Mouse (Mus musculus) T-helper 1 cell (primary cell): ENCODE data around the gene P4ha1.
"Not testable (repeated sequence)": the region's sequence is repeated elsewhere in the genome, so short reads cannot be mapped to it uniquely, and the experiment has no call there.

Experiments used
- in situ Hi-C: fragments of 300-600 bp; cut with MboI, MseI; formaldehyde crosslinking; loops from one replicate; pipeline ENCODE4 v1.15.1; 2025; ENCODE audit warnings: high pct_unique_total_duplicates

Gene P4ha1

DNA sequence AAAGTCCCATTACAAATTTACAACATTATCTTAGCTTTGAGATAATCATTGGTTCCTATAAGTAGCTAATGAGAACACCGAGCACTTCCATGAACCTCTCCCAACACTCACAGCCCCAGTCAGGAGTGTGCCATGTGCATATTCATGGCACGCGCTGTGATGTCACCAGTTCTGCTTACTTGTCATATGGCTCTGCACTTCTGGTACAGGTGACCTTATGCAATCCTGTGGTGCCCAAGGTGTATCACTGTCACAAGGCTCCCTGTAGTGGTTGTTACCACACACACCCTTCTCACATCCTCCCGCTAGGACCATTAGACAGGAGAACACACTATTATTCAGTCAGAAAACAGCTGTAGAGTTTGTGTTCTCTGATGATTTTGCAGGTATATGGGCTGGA is 43.6 kb downstream of the P4ha1 start:
- in situ Hi-C loops = no loop called here

DNA sequence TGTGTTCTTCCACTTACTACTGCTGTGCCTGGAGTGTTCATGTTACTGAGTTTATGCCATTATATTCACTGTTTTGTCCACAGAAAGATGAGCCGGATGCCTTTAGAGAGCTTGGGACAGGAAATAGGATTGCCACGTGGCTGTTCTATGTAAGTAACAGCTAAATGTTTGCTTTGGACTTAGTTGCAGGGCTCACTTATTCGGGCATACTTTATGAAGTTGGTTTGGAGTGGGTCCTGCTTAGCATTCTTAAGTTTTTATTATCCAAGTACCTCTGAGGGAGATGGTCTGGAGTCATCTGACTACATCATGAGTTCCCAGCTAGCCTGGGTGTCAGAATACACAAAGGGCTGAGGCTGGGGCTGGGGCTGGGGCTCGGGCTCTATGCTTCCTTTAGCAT is 44.1 kb downstream of the P4ha1 start:
- in situ Hi-C loops = no loop called here

DNA sequence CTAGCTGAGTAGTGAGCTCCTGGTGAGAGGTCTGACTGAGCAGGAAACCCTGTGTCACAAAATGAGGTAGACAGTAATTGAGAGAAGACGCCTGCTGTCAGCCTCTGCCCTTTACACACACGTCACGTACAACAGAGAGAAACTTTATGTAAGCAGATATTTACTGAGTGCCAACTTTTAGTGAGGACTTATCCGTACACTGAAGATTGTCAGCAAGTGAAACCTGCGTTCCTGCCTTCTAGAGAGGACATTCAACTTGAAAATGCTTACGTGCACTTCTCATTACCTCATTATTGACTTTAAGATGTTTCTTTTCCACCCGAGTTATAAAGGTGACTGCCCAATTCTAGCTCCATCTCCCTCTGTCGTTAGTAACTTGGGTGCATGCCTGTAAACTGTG is 45.6 kb downstream of the P4ha1 start:
- in situ Hi-C loops = no loop called here

DNA sequence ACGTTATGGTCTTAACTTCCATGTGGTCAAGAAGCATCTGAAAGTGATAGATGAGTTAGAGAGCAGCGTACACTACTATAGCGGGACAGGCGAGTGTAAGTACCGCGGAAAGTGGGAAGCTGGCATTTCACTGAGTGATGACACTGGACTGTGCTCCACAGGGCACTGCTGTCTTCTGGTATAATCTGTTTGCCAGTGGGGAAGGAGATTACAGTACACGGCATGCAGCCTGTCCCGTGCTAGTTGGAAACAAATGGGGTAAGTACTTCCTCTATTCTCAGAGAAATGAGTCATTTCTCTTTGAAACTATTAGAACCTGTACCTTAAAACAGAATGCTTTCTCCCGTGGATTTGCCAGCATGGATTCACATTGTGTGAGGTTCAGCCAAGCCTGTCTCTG is 46.3 kb downstream of the P4ha1 start:
- in situ Hi-C loops = no loop called here

DNA sequence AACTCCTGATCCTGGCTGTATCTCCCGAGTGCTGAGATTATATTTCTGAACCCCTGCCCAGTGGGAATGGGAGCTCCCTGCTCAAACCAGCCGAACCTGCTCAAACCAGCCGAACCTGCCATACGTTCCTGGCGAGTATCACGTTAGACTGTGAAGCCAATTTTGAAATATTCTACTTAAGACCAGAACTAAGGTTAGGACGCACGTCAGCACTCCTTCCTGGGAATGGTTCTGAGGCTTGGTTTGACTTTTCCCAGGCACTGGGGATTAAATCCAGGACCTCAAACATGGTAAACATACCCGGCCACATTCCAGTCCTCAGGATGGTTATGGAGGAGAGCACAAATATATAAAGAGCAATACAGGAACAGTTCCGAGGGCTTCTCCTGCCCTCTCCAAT is 54.8 kb downstream of the P4ha1 start:
- in situ Hi-C loops = loop anchor here (5.0 kb wide), 1 partner anchor 434 kb away; no protein-coding TSS in a partner anchor

DNA sequence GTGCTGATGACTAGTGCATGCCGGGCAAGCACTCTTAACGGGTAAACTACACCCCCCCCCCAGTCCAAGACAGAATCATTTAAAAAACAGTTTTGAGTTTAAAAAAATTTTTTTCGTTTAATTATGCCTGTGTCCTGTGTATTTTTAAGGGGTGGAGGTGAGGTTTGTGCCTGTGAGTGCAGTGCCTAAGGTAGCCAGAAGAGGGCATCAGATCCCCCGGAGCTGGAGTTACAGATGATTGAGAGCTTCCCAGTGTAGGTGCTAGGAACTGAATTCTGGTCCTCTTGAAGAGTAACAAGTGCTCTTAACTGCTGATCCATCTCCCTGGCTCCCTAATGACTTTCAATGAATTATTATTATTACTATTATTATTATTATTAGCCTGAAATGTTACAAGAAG is 55.6 kb downstream of the P4ha1 start:
- in situ Hi-C loops = loop anchor here (5.0 kb wide), 1 partner anchor 434 kb away; no protein-coding TSS in a partner anchor

DNA sequence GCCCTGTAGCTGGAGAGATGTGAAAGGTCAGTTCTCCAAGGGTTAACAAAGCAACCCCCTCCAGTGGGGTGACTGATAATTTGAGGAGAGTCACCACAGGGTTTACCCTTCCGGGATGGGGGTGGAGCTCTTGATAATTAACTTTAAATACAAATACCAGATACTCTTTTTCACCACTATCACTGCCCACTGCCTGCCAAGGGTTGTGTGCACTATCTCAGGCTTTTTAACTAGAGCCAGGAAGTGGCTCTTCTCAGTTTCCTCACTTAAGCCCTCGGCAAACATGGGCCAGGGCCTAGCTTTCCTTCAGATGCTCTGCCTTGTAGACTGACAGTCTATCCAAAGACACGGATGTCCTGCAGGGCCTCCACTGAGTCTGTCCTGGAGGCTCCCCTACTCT is 56.8 kb downstream of the P4ha1 start:
- in situ Hi-C loops = loop anchor here (5.0 kb wide), 1 partner anchor 432 kb away; no protein-coding TSS in a partner anchor

DNA sequence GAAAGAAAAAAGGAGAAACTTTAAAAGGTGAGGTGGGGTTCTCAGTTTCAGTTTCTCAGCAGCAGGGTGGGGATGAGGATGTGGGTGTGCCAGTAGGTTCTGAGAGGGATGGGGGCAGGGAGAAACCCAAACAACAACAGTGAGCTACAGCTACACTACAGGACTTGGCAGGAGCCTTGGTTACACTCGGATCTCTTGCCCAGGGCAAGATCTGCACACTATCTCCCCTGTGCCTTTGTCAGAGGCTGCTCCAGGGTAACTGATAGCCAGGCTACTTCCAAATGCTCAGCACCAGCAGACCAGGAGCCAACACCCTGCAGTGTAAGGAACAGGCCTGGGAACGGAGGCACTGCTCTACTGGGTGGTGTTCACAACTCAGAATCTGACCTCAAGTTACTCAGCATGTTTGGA is 57.3 kb downstream of the P4ha1 start:
- in situ Hi-C loops = no loop called here

DNA sequence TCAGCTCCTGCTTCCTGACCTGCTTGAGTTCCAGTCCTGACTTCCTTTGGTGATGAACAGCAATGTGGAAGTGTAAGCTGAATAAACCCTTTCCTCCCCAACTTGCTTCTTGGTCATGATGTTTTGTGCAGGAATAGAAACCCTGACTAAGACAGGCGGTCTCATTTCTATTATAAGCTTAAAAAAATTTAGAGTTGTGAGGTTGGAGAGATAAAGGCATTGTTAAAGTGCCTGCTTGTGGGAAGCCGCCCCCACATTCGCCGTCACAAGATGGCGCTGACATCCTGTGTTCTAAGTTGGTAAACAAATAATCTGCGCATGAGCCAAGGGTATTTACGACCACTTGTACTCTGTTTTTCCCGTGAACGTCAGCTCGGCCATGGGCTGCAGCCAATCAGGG is 58.5 kb downstream of the P4ha1 start:
- in situ Hi-C loops = not testable (repeated sequence)

DNA sequence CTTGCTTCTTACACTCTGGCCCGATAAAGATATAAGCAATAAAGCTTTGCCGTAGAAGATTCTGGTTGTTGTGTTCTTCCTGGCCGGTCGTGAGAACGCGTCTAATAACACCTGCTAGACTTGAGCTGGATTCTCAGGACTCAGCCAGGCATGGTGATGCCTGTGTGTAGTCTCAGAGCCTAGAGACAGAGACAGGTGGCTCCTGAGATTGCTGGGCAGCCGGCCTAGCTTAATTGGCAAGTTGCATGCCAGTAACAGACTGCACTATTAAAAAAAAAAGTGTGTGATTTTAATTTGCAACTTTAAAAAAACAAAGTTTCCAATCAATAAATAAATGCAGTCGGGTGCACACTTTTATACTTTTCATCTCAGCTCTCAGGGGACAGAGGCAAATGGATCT is 63.9 kb downstream of the P4ha1 start:
- in situ Hi-C loops = no loop called here

DNA sequence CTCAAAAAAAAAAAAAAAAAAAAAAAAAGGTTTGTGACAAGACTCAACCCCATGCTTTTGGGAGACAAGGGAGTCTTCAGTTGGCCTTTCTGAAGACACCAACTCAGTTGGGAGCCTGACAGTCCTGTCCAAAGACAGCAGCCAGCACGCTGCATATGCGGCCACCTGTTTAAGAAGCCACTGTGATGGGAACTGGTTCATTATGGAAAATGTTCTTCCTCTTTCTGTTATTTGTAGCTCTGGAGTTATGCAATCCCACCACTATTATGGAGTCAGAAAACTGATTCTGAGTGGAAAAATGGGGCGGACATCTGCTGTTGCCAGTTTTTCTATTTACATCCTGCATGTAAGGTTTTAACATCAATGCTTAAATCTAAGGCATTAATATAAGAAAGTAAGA is 66.6 kb downstream of the P4ha1 start:
- in situ Hi-C loops = no loop called here

DNA sequence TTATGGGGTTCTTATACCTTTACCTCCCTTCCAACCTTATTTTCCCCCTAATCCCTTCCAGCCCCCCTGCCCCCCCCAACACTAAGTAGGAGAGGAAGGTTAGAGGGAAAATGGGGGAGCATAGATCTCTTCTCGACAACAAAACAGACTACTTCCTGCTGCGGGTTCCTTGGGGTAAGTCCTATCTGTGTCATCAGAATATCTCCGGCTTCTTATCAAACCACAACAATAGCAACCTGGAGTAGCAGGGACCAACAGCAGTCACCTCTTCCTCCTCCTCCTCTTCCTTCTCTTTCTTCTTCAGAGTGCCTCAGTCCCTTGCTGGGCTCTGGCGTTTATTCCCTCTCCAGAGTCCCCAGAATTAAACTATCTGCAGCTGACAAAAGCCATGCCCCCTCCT is 68.8 kb downstream of the P4ha1 start:
- in situ Hi-C loops = no loop called here

DNA sequence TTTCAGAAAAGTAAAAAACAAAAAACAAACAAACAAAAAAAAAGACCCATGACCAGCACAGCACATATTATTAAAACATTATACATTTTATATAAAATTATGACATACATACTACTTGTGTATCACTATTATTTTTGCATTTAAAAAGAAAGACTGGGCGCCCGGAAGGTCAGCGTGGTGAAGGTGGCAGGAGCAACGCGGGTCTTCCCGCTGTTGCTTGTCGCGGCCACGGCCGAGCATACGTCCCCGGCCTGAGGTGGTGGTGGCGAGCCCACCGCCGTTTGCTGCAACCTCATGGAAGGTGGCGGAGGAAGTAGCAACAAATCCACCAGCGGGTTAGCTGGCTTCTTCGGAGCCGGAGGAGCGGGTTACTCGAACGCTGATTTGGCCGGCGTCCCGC is 72.4 kb downstream of the P4ha1 start, which contains the start of gene Gm10273:
Gene Gm10273 (plus strand): TSS at position 172 of the 400 bp plus-strand sequence.
- in situ Hi-C loops = not testable (repeated sequence)

DNA sequence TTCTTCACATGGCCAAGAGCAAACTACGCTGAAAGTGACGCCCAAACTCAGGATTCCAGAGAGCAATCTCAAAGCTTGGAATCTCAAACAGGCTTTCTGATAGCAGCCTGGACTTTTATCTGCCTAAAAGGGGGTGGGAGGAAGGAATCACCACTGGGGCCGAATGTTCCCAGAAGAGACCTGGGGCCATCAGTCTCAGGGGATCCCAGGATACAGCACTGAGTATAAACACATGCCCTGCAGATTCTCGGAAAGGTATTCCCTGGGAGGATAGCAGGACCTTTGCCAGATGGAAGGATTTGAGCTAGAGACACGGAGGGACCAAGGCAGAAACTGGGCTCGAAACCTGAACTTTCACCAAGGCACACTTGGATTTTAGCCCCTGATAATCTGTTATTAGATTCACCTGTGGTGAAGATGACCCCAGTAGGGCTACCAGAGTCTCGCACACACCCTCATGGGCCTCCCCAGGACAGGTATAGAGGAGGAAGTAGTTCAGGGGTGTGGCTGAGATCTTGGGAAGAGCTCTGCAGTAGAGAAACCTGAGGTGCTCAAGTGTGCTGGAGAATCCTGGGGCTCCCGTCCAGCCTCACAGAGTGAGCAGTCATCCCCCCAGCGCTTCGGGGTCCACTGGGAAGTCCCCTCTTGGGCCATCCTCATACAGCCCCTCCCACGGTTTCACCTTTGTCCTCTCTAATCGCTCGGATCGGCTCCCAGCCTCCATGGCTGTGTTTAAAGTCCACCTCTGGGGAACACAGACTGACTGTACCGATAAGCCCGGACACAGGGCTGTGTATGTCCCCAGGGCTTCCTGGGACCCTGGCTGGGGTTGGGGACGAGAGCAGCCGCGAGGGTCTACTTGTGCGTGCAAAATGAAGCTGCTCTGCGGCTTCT is 80.0 kb downstream of the P4ha1 start, which contains the start of gene Pla2g12b:
Gene Pla2g12b (plus strand): TSS at position 762 of the 894 bp plus-strand sequence.
- in situ Hi-C loops = no loop called here

DNA sequence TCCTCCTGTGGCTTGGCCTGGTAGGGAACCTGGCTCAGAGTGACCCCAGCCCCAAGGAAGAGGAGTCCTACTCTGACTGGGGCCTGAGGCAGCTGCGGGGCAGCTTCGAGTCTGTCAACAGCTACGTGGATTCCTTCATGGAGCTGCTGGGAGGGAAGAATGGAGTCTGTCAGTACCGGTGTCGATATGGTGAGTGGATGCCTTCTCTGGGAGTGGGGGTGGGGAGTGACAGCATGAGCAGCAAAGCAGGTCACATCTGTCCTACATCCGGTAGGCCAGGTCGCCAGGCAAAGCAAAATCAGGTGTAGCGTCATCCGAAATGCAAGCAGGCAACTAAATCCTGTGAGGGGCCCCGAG is 80.7 kb downstream of the P4ha1 start:
- in situ Hi-C loops = no loop called here

DNA sequence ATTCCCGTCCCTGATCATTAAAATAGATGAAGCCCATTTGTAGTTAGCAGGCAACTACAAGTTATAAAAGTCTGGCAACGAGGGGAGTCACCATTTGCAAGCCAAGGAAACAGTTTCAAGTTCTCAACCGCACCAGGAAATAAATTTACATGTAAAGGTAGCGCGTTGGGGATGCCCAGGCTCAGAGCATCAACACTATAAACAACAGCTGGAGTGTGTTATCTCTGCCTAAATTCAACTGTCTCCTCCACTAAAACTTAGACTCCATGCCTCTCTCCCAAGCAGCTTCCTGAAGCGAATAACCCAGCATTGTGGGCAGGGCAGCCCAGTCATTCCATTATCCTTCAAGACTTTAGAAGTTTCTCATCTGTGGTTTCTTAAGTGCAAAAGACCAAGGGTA is 85.4 kb downstream of the P4ha1 start:
- in situ Hi-C loops = no loop called here

DNA sequence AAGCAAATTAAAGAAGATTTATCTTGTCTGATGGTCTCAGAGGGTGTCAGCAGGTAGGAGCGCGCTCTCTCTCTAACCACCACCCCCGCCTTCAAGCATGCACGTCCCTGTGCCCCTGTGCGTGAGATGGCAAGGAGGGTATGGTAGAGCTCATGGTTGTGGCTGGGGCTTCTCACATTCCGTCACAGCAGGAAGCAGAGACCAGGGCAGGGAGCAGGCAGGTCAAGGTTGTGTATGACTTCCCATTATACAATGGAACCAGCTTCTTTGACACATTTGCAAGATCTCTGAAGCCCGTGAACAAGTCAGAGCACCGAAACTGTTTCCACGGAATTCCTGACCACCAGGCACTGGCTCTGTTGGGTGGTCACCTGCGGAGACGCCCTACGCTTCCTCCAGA is 87.2 kb downstream of the P4ha1 start:
- in situ Hi-C loops = no loop called here

DNA sequence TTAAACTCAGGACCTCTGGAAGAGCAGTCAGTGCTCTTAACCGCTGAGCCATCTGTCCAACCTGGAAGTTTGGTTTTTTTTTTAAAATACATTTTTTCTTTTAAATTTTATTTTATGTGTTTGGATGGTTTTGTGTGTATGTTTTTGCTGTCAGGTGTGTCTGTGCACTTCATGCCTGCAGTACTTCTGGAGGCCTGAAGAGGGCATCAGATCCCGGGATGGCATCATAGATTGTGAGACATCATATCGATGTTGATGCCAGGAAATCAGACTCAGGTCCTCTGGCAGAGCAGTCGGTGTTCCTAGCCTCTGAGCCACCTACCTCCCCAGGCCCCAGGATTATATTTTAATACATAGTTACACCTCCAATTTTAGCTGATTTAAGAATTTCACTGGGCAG is 90.6 kb downstream of the P4ha1 start:
- in situ Hi-C loops = no loop called here

DNA sequence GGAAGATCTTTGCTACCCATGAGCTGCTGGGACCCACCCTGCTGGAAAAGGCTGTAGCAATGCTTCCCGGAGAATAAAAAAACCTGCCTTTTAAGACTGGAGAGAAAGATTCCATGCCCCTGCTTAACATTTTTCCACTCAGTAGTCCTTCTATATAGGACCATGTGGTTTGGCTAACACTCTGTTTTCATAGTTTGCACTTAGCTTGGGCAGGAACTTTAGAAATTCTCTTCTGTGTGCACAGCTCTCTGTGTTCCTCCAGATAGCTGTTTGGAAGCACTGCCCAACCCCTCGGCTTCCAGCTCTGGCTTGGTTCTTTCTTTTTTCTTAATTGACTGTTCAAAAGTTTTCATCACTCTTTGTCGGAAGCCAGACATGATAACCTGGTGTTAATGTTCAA is 93.5 kb downstream of the P4ha1 start:
- in situ Hi-C loops = no loop called here

DNA sequence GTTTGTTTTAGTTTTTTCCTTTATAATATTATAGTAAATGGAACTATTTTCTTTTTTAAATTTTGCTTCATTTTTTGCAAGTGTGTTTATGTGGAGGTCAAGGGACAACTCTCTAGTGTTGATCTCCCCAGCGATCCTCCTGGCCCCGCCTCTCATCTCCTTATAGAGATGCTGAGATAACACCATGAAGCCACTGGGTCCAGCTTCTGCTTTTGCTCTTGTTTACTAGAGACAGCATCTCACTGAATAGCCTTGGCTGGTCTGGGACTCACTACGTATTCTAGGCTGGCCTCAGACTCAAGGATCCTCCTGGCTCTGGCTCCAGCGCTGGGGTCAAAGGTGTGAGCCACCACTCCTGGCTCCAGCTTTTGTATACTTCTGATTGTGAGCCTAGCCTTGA is 96.4 kb downstream of the P4ha1 start:
- in situ Hi-C loops = no loop called here
